Mouse (Mus musculus) erythroblast, embryonic 14.5 days (primary cell): Measurements from ENCODE around the gene Tmem45b.

Experiments
- GATA1 ChIP-seq: IDR thresholded peaks from 2 replicates; pipeline ENCODE4 v1.6.1; 2012; ENCODE audit warnings: low read length, inconsistent platforms, mixed read lengths
- TAL1 ChIP-seq: IDR thresholded peaks from 3 replicates; pipeline ENCODE4 v1.6.1; 2012; ENCODE audit warnings: low read length, inconsistent platforms, mixed read lengths

- TF ChIP-seq GATA1 (no peak), TAL1 (no peak)
Measured at GRCm38 (mm10) chr9:31454356-31454755, 9.9 kb downstream of the Tmem45b start.
